Mouse (Mus musculus): ENCODE results near the gene Olfr819.
"Not testable (repeated sequence)": the region's sequence is repeated elsewhere in the genome, so short reads cannot be mapped to it uniquely, and the experiment has no call there.

Gene Olfr819

DNA sequence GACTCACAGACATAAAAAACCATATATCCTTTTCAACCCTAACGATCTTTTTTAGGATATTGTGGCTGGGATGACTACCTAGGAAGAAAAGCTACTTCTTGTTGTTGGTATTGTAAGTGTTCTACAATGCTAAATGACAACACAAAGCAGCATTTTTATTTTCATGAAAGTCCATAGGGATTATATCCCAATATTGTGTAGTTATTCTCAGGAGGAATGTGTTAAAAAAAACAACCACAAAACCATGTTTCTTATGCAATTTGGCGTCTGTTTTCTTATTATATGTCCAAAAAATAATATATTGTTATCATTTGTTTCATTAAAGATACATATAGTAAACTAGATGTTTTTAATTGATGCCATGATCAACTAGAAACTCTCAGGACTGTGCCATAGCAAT, at the start of gene Olfr819:
TSS of gene Olfr819 (minus strand) at position 101 of the 400 bp plus-strand sequence.
- not testable (repeated sequence) for DNase-seq (ENCODE audit: low spot score in 2 of 2)

DNA sequence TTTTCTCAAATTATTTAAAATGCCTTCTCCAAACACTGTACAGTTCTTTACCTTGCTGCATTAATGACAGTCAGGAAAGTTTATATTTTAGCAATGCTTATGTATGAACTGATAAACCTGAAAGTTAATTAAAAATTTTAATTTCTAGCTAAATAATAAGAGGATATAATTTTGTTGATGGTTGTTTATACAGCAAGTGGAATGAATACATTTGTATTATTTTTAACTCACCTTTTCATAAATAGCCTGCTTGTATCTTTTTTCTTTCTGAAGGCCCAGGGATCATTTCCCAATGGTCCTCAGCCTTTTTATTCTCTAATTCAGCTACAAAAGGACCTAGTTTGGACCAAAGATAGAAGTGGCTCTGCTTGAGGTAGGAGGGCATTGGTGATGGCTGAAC, 45.3 kb upstream of the Olfr819 start, which contains the start of gene Olfr820:
TSS of gene Olfr820 (plus strand) at position 301 of the 400 bp plus-strand sequence.
- DNase-seq (ENCODE audit: low spot score in 2 of 2) = no peak

DNA sequence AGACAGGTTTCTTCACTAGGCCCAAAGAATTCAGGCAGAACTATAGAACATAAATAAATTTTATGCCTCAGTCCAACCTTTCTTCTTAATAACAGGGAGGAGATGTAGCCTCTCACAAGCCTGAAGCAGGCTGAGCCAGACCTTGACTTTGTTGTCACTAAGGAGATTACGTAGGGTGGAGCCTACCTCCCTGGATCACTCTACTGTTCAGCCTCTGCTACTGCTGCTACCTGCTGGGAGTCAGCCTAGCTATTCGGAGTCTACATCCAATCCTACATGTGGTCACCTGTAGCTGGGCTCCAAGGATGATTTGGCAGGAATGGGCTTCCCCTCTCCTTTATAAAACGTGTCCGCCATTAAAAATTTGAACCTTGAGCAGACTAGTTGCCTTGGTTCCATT, 38.3 kb upstream of the Olfr819 start:
- not testable (repeated sequence) for DNase-seq (ENCODE audit: low spot score in 2 of 2)

DNA sequence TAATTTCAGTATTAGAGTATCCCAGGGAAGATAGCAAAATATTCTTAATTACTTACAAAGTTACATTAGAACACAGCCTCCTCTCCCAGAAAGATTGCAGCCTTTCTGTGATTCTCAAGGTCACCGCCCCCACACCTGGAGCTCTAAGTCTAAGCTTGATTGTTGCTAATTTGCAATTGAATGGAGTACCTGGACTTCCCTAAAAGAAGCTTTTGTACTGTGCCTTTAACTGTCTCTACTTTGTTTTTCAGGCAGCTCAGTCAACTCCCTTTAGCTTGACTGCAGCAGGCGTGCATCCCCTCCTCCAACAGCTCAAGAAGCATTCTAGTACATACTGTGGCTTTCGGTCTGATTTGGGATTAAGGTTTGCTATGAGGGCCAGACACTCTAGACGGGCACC, 37.0 kb upstream of the Olfr819 start:
- not testable (repeated sequence) for DNase-seq (ENCODE audit: low spot score in 2 of 2)

DNA sequence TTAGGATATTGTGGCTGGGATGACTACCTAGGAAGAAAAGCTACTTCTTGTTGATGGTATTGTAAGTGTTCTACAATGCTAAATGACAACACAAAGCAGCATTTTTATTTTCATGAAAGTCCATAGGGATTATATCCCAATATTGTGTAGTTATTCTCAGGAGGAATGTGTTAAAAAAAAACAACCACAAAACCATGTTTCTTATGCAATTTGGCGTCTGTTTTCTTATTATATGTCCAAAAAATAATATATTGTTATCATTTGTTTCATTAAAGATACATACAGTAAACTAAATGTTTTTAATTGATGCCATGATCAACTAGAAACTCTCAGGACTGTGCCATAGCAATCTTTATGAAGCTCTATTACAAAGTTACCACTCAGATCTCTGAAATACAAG, 17.9 kb upstream of the Olfr819 start, which contains the start of gene Gm10310:
TSS of gene Gm10310 (minus strand) at position 101 of the 400 bp plus-strand sequence.
- not testable (repeated sequence) for DNase-seq (ENCODE audit: low spot score in 2 of 2)

DNA sequence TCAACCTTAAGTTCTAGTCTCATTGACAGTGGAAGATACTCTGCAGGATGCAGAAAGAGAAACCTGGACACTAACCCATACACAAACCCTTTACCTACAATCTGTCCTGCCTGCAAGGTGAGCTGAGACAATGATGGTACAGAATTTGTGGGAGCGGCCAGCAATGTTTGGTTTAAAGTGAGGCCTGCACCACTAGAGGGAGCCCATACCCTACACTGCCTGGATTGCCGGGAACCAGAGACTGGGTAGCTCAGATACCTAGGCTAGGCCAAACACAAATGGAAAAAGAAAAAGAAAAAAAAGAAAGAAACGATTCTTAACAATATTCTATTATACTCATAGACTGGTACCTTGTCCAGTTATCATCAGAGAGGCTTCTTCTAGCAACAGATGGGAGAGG, 14.8 kb upstream of the Olfr819 start:
- not testable (repeated sequence) for DNase-seq (ENCODE audit: low spot score in 2 of 2)

DNA sequence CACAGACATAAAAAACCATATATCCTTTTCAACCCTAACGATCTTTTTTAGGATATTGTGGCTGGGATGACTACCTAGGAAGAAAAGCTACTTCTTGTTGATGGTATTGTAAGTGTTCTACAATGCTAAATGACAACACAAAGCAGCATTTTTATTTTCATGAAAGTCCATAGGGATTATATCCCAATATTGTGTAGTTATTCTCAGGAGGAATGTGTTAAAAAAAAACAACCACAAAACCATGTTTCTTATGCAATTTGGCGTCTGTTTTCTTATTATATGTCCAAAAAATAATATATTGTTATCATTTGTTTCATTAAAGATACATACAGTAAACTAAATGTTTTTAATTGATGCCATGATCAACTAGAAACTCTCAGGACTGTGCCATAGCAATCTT, 9.0 kb upstream of the Olfr819 start, which contains the start of gene Olfr247:
TSS of gene Olfr247 (minus strand) at position 101 of the 400 bp plus-strand sequence.
- DNase-seq (ENCODE audit: low spot score in 2 of 2) = not testable (repeated sequence)

DNA sequence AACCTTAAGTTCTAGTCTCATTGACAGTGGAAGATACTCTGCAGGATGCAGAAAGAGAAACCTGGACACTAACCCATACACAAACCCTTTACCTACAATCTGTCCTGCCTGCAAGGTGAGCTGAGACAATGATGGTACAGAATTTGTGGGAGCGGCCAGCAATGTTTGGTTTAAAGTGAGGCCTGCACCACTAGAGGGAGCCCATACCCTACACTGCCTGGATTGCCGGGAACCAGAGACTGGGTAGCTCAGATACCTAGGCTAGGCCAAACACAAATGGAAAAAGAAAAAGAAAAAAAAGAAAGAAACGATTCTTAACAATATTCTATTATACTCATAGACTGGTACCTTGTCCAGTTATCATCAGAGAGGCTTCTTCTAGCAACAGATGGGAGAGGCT, 5.9 kb upstream of the Olfr819 start:
- not testable (repeated sequence) for DNase-seq (ENCODE audit: low spot score in 2 of 2)

DNA sequence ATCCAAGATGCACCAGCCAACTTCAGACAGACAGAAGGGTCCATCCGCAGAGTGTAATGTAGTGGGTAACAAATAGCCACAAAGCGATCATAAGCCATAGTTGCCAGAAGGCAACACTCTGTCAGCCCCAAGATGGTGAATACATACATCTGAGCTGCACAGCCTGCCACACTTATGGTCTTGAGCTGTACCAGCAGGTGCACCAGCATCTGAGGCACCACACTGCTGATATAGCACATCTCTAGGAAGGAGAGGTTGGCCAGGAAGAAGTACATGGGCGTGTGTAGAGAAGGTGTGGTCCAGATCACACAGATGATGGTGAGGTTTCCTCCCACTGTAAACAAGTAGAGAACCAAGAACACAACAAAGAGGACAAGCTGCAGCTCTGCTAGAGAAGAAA, 834 bp downstream of the Olfr819 start:
- not testable (repeated sequence) for DNase-seq (ENCODE audit: low spot score in 2 of 2)

DNA sequence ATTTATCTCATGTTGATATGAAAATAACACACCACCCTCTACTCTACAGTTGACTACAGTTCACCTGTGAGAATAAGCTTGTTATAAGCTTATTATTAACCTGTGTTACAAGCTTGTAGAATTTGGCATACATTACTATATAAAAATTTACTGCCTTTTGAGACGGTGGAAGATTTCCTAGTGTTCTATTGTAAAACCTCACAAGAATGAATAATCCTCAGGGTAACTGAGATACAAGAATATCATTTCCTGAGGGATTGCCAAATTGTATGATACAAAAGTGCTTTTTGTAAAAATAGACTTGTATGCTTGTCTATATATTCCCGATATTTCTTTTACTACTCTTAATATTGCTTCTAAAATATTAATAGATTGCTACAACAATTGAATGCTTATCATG, 18.1 kb downstream of the Olfr819 start, which contains the start of gene Olfr818:
TSS of gene Olfr818 (minus strand) at position 101 of the 400 bp plus-strand sequence.
- DNase-seq (ENCODE audit: low spot score in 2 of 2) = no peak

DNA sequence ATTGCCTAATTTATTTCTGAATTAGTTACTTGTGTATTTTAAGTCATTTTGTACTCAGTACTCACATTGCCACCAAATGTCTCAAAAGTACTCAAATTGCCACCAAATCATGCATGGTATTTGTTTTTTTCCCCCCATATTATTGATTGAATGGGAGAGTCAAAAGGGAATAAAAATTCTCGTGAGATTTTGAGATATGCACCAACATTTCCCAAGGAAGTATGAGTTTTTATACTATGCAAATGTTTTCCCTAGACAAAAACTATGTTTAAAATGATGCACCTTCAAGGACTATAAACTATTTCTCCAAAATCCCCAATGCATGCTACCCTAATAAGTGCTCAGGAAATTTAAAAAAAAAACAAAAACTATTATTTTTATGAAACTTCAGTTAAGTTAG, 51.6 kb downstream of the Olfr819 start, which contains the start of gene Olfr816:
TSS of gene Olfr816 (minus strand) at position 101 of the 400 bp plus-strand sequence.
- DNase-seq (ENCODE audit: low spot score in 2 of 2) = no peak

All from spleen, postnatal 36 days (tissue).